Mouse (Mus musculus): Measurements from ENCODE around the gene Haspin. TPM values are rescaled to one million over a fixed set of nuclear protein-coding genes. Genes with fewer than 3 reads are reported as not detected.

Haspin gene
- total and polyA plus RNA-seq, 3 experiments = 26.9 to 28.3 TPM; not detected in 1

DNA sequence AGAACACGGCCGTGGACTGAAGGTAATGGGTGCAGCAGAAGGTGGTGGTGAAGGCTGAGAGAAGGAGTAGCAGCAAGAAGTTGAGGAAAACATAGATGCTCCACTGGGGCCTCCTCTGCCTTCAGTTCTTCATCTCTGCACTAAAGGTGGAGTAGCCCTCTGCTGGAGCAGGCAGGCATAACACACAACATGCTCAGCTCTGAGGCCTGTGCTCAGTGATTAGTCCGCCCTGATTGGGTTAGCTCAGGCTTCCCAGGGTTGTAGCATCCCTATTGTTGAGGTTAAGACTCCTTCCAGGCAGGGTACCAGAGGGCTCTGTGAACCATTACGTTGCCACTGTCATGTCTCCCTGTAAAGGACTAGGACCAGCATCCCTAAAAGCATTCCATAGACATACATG lies 31.1 kb upstream of the Haspin start:
- Histone ChIP-seq H3K36me3 (ENCODE audit: control insufficient read depth in 1 of 2, insufficient read depth in 2 of 2, low read length in 2 of 2) (peaks cover 4 to 8% of the 10 kb centered on the region in 2 experiments; a peak in 3 of 4 replicates), H3K4me3 (ENCODE audit: control insufficient read depth in 1 of 2, insufficient read depth in 1 of 2, low read depth in 2 of 2, low read length in 2 of 2) (no peak overlapping the region), H3K4me1 (ENCODE audit: control insufficient read depth in 1 of 2, insufficient read depth in 2 of 2, low read length in 2 of 2) (no peaks in the 10 kb centered on the region), H3K27ac (ENCODE audit: control insufficient read depth, low read depth, low read length) (no peak overlapping the region), H3K27me3 (ENCODE audit: control insufficient read depth in 1 of 2, insufficient read depth in 2 of 2, low read length in 2 of 2) (no peaks in the 10 kb centered on the region), H3K9me3 (replicated peaks; ENCODE audit: insufficient read depth, low read length) (no peaks in the 10 kb centered on the region), H3K9ac (ENCODE audit: control insufficient read depth, low read depth, low read length, poor library complexity, severe bottlenecking) (no peak overlapping the region), H3K79me2 (ENCODE audit: control insufficient read depth, insufficient read depth, low read length, poor library complexity) (peaks cover 5% of the 10 kb centered on the region)
- DNase-seq (ENCODE audit: low read depth, low spot score) = peak; percentile 85
- peak; percentile 70 to 81 (median 81) for TF ChIP-seq CTCF (IDR thresholded peaks at IDR 0.05 in 2 of 3, conservative IDR thresholded peaks at IDR 0.05 in 1 of 3; ENCODE audit: control insufficient read depth in 1 of 3, insufficient read depth in 1 of 3, low read depth in 2 of 3, low read length in 3 of 3, poor library complexity in 1 of 3, severe bottlenecking in 1 of 3)
- no peak for TF ChIP-seq GATA1 (IDR thresholded peaks at IDR 0.05; ENCODE audit: low read depth, low read length)
- no peak for TF ChIP-seq USF1 (IDR thresholded peaks at IDR 0.05; ENCODE audit: low read depth, low read length)
- TF ChIP-seq NRF1 (IDR thresholded peaks at IDR 0.05; ENCODE audit: insufficient read depth, low read depth, low read length, poor library complexity, severe bottlenecking) = no peak
- no peak for TF ChIP-seq POLR2AphosphoS2 (IDR thresholded peaks at IDR 0.05; ENCODE audit: low read length)
- no peak for TF ChIP-seq UBTF (IDR thresholded peaks at IDR 0.05; ENCODE audit: borderline replicate concordance, insufficient read depth, low read depth, low read length)
- no peak for TF ChIP-seq KAT2A (conservative IDR thresholded peaks at IDR 0.05; ENCODE audit: low read depth, low read length)
- no peak for TF ChIP-seq GABPA (IDR thresholded peaks at IDR 0.05; ENCODE audit: low read depth, low read length)
- peak; percentile 58 for TF ChIP-seq RAD21 (IDR thresholded peaks at IDR 0.05; ENCODE audit: low read depth, low read length)
- TF ChIP-seq RCOR1 (IDR thresholded peaks at IDR 0.05; ENCODE audit: low read depth, low read length) = 0 out of 2 replicates have a peak, but pooled peaks have one; percentile 18
- no peak for TF ChIP-seq NELFE (IDR thresholded peaks at IDR 0.05; ENCODE audit: low read depth, low read length)
- no peak for TF ChIP-seq ETS1 (IDR thresholded peaks at IDR 0.05; ENCODE audit: low read depth, low read length)
- TF ChIP-seq E2F4 (IDR thresholded peaks at IDR 0.05; ENCODE audit: borderline replicate concordance, low read depth, low read length) = no peak
- TF ChIP-seq MEF2A (IDR thresholded peaks at IDR 0.05; ENCODE audit: extremely low read depth, insufficient replicate concordance, low read depth, low read length, poor library complexity, severe bottlenecking) = no peak
- TF ChIP-seq ZC3H11A (IDR thresholded peaks at IDR 0.05; ENCODE audit: low read depth, low read length) = peak; percentile 37; the same call in 1 of the 2 replicates
- no peak for TF ChIP-seq CHD2 (IDR thresholded peaks at IDR 0.05; ENCODE audit: low read length)
- no peak for TF ChIP-seq POLR2AphosphoS5 (IDR thresholded peaks at IDR 0.05; ENCODE audit: borderline replicate concordance, low read depth, low read length)
- 0 out of 2 replicates have a peak, but pooled peaks have one; percentile 24 for TF ChIP-seq JUND (IDR thresholded peaks at IDR 0.05; ENCODE audit: low read depth, low read length)
- TF ChIP-seq USF2 (IDR thresholded peaks at IDR 0.05; ENCODE audit: borderline replicate concordance in 1 of 2, insufficient read depth in 1 of 2, low read depth in 1 of 2, low read length in 2 of 2) = no peak
- 0 out of 2 replicates have a peak, but pooled peaks have one; percentile 28 for TF ChIP-seq MAZ (IDR thresholded peaks at IDR 0.05; ENCODE audit: low read depth, low read length)
- no peak for TF ChIP-seq TAL1 (IDR thresholded peaks at IDR 0.05; ENCODE audit: low read length)
- no peak for TF ChIP-seq SIN3A (IDR thresholded peaks at IDR 0.05; ENCODE audit: low read length)
- no peak for TF ChIP-seq CHD1 (IDR thresholded peaks at IDR 0.05; ENCODE audit: low read depth, low read length)
- TF ChIP-seq EP300 (IDR thresholded peaks at IDR 0.05; ENCODE audit: low read depth in 1 of 2, low read length in 2 of 2) = no peak
- TF ChIP-seq MYB (IDR thresholded peaks at IDR 0.05; ENCODE audit: low read depth, low read length) = no peak
- TF ChIP-seq POLR2A (IDR thresholded peaks at IDR 0.05; ENCODE audit: control insufficient read depth in 1 of 2, insufficient read depth in 1 of 2, low read depth in 1 of 2, low read length in 2 of 2, poor library complexity in 1 of 2) = no peak
- TF ChIP-seq MAFK (IDR thresholded peaks at IDR 0.05; ENCODE audit: borderline replicate concordance, low read depth, low read length) = no peak
- no peak for TF ChIP-seq MAX (IDR thresholded peaks at IDR 0.05; ENCODE audit: low read length)
- TF ChIP-seq SMC3 (IDR thresholded peaks at IDR 0.05; ENCODE audit: low read depth, low read length) = peak; percentile 74
- TF ChIP-seq ZMIZ1 (IDR thresholded peaks at IDR 0.05; ENCODE audit: low read depth, low read length) = no peak
- TF ChIP-seq HCFC1 (IDR thresholded peaks at IDR 0.05; ENCODE audit: low read depth, low read length) = peak; percentile 21; the same call in 1 of the 2 replicates
- TF ChIP-seq ZNF384 (IDR thresholded peaks at IDR 0.05; ENCODE audit: low read depth, low read length) = no peak
- no peak for TF ChIP-seq TBP (IDR thresholded peaks at IDR 0.05; ENCODE audit: low read depth, low read length)
- no peak for TF ChIP-seq MYC (IDR thresholded peaks at IDR 0.05; ENCODE audit: low read depth, low read length)
- TF ChIP-seq ZKSCAN1 (IDR thresholded peaks at IDR 0.05; ENCODE audit: low read depth, low read length) = 0 out of 2 replicates have a peak, but pooled peaks have one; percentile 13
- no peak for TF ChIP-seq MXI1 (IDR thresholded peaks at IDR 0.05; ENCODE audit: low read depth, low read length)
- no peak for TF ChIP-seq TCF12 (IDR thresholded peaks at IDR 0.05; ENCODE audit: low read depth, low read length)
- no peak for TF ChIP-seq BHLHE40 (IDR thresholded peaks at IDR 0.05; ENCODE audit: borderline replicate concordance, low read depth, low read length)
